Mouse (Mus musculus) embryonic facial prominence, embryonic 15.5 days (tissue): ENCODE data around the gene Stat4. TPM values are rescaled to one million over a fixed set of nuclear protein-coding genes. Genes with fewer than 3 reads are reported as not detected.

Experiments
- ATAC-seq: fragments of 200-750 bp; cut with Nextera tagmentation; 2 replicates; pipeline ENCODE4 v1.8.0; 2017; ENCODE audit warnings: low read depth, moderate TSS enrichment; ENCODE audit not compliant: insufficient number of reproducible peaks, low FRiP score, low TSS enrichment
- H3K27ac ChIP-seq: fragments of 300-500 bp; sonication (generic); replicated peaks from 2 replicates; pipeline ENCODE4 v1.5.1; 2015; ENCODE audit warnings: mild to moderate bottlenecking, inconsistent platforms
- H3K27me3 ChIP-seq: fragments of 300-500 bp; sonication (generic); 2 replicates; pipeline ENCODE4 v1.6.1; 2015; ENCODE audit warnings: inconsistent platforms
- H3K36me3 ChIP-seq: fragments of 300-500 bp; sonication (generic); 2 replicates; pipeline ENCODE4 v1.6.1; 2015; ENCODE audit warnings: mild to moderate bottlenecking, inconsistent platforms
- H3K4me1 ChIP-seq: fragments of 300-500 bp; sonication (generic); 2 replicates; pipeline ENCODE4 v1.6.1; 2015; ENCODE audit warnings: inconsistent platforms
- H3K4me2 ChIP-seq: fragments of 300-500 bp; sonication (generic); replicated peaks from 2 replicates; pipeline ENCODE4 v1.6.1; 2015; ENCODE audit warnings: mild to moderate bottlenecking, inconsistent platforms
- H3K4me3 ChIP-seq: fragments of 300-500 bp; sonication (generic); replicated peaks from 2 replicates; pipeline ENCODE4 v1.5.1; 2015; ENCODE audit warnings: mild to moderate bottlenecking, inconsistent platforms
- H3K9ac ChIP-seq: fragments of 300-500 bp; sonication (generic); 2 replicates; pipeline ENCODE4 v1.6.1; 2015; ENCODE audit warnings: inconsistent platforms
- H3K9me3 ChIP-seq: fragments of 300-500 bp; sonication (generic); replicated peaks from 2 replicates; pipeline ENCODE4 v1.6.1; 2016; ENCODE audit warnings: inconsistent platforms
- WGBS: fragments of 180-500 bp; shearing (Covaris S2); methylation state at CpG from one replicate; pipeline ENCODE4 v1.1.7; 2015; 5-methylcytosine and 5-hydroxymethylcytosine counted together
- polyA plus RNA-seq: library from polyadenylated mRNA; unstranded; fragments of >200 nt; fragmentation: Nextera tagmentation; extraction: Ambion mirVana; gene quantifications from 2 replicates; pipeline ENCODE4 v1.2.1, GENCODE M21; 2015

Stat4 gene
- polyA plus RNA-seq, 1 experiment from 2014 or later = 1.0 TPM

DNA sequence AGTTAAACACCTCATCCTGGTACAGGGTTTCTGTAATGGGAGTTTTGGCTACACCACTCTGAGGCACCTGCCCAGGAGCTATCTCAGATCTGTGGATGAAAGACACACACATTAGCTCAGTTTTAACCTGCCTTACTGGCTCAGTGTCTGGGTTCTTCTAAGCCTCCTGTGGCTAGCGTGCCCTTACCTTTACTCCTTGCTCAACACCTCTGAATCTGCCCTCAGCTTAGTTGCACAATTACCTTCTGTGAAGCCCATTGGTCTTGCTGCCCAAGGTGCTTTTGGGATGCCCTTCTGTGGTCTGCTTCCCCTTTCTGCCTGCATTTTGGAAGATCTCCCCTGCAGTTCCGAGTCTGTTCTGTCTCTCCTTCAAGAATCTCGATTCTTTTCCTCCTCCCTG is 137.9 kb downstream of the Stat4 start:
- Histone ChIP-seq H3K36me3 (peaks cover 17% of the 10 kb centered on the region), H3K9ac (no peak overlapping the region), H3K27ac (no peak overlapping the region), H3K4me1 (peaks cover 8% of the 10 kb centered on the region), H3K4me2 (no peak overlapping the region), H3K9me3 (no peaks in the 10 kb centered on the region), H3K4me3 (no peak overlapping the region), H3K27me3 (no peaks in the 10 kb centered on the region)
- 79% methylated on average over 3 of the region's 3 CpGs for WGBS
- ATAC-seq = no peak

DNA sequence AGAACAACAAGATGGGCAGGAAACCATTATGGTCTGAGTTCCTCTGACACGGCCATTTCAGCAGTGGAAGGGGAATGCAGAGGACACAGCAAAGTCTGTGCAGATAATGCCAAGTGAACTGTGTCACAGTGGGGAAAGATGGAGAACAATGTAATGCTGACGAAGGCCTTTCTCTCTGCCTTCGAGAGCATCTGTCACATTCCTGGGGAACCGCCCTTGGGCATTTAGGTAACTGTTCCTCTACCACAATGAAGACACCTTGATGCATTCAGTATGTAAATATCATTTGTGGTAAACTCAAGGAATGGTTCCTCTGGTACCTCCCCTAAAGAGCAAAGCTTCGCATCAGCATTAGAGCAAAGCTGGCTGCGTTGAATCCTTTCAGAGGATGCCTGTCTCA is 140.4 kb downstream of the Stat4 start:
- H3K27me3 ChIP-seq = no peaks in the 10 kb centered on the region
- H3K9me3 ChIP-seq = no peaks in the 10 kb centered on the region
- H3K27ac ChIP-seq = no peak overlapping the region
- no peaks in the 10 kb centered on the region for H3K4me1 ChIP-seq
- H3K4me3 ChIP-seq = no peak overlapping the region
- no peak overlapping the region for H3K4me2 ChIP-seq
- WGBS = 76% methylated on average over 6 of the region's 6 CpGs
- H3K36me3 ChIP-seq = peaks cover 17% of the 10 kb centered on the region
- ATAC-seq = no peak
- H3K9ac ChIP-seq = no peak overlapping the region

DNA sequence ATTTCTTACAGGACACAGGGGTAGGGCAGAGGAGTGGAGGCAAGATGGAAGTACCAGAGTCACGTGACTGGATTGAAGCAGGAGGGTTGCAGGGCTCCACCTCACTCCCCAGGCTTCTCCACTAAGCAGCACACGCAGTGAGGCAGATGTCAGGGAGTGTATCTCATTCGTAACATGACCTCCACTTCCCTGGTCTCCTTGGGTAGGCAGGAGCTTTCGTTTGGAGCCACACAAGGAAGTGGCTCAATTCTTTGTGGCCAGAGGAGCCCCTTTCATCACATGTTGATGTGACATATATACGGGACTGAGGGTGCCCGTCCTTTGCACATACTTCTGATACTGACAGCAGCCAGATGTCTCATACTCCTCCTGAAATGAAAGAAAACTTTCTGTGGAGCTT is 142.8 kb downstream of the Stat4 start:
- H3K4me3 ChIP-seq = no peak overlapping the region
- H3K4me1 ChIP-seq = no peaks in the 10 kb centered on the region
- ATAC-seq = no peak
- H3K9me3 ChIP-seq = no peaks in the 10 kb centered on the region
- H3K27me3 ChIP-seq = no peaks in the 10 kb centered on the region
- peaks cover 23% of the 10 kb centered on the region for H3K36me3 ChIP-seq
- H3K4me2 ChIP-seq = no peak overlapping the region
- 47% methylated on average over 6 of the region's 6 CpGs for WGBS
- H3K27ac ChIP-seq = no peak overlapping the region
- H3K9ac ChIP-seq = no peak overlapping the region

DNA sequence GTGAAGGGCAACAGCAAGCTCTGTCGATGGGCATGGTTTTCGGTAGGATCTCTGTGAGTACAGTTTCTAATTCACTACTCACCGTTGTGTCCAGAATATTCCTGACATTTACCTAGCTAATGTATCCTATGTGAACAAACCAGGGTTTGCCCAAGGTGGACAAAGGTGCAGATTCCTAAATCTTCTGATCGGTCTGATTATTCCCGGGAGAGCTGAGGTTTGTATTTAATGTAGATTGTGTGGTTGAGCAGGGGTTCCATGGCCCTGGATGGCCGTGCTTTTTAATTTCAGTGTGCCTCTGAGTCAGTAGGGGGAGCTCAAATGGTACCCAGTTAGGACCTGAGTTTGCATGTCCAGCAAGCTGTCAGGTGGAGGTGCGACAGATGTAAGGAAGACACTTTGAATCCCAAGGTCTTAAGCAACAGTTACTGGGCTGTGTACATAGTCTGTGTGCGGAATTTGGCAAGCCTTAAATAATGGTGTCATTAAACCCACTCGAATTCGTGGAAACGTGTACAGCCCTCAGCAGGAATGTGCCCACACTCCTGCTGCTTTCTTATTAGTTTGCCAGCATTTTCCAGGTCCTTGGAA is 144.9 kb downstream of the Stat4 start:
- Histone ChIP-seq H3K9ac (no peak overlapping the region), H3K4me2 (no peak overlapping the region), H3K4me3 (no peak overlapping the region), H3K27me3 (no peaks in the 10 kb centered on the region), H3K4me1 (no peaks in the 10 kb centered on the region), H3K9me3 (no peaks in the 10 kb centered on the region), H3K27ac (no peak overlapping the region), H3K36me3 (peaks cover 19% of the 10 kb centered on the region)
- no peak for ATAC-seq
- WGBS = 81% methylated on average over 11 of the region's 11 CpGs

DNA sequence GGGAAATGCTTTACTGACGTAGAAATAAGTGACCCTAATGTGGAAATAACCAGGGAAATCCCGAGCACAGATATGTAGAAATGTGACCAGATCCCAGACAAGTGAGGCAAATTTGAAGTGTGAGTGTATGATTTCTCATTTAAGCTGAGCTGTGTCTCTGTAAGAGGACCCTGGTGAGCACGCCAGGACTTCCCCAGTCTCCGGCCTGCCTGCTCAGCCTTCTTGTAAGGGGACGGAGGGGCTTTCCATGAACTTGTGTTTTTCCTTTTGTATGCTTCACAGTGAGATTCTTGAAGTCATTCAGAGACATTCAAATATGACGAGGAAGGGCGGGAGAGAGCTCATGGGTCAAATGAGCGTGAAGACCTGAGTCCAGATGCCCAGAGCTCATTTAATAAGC is 146.3 kb downstream of the Stat4 start:
- H3K9me3 ChIP-seq = no peaks in the 10 kb centered on the region
- H3K4me2 ChIP-seq = no peak overlapping the region
- WGBS = 78% methylated on average over 8 of the region's 8 CpGs
- no peak overlapping the region for H3K9ac ChIP-seq
- H3K36me3 ChIP-seq = peaks cover 23% of the 10 kb centered on the region; the same call in 1 of the 2 replicates
- no peaks in the 10 kb centered on the region for H3K27me3 ChIP-seq
- no peak overlapping the region for H3K27ac ChIP-seq
- H3K4me1 ChIP-seq = no peaks in the 10 kb centered on the region
- ATAC-seq = no peak
- H3K4me3 ChIP-seq = no peak overlapping the region

DNA sequence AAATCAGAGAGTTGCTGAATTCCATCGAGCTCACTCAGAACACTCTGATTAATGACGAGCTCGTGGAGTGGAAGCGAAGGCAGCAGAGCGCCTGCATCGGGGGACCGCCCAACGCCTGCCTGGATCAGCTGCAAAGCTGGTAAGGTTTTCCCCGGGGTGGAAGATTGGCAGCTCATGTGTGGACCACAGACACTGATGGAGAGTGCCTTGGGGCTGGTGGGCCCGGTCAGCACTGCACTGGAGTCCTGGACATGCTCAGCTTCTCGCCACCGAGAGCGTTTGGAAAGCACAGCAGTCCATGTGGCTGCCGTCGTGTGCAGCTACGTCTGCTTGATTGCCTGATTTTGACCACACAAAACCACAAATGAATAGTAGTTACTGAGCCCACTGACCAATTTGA is 150.3 kb downstream of the Stat4 start:
- Histone ChIP-seq H3K36me3 (peaks cover 39% of the 10 kb centered on the region), H3K9ac (no peak overlapping the region), H3K27me3 (no peaks in the 10 kb centered on the region), H3K4me1 (no peaks in the 10 kb centered on the region), H3K9me3 (no peaks in the 10 kb centered on the region), H3K4me3 (no peak overlapping the region), H3K27ac (no peak overlapping the region), H3K4me2 (no peak overlapping the region)
- no peak for ATAC-seq
- WGBS = 69% methylated on average over 16 of the region's 16 CpGs

DNA sequence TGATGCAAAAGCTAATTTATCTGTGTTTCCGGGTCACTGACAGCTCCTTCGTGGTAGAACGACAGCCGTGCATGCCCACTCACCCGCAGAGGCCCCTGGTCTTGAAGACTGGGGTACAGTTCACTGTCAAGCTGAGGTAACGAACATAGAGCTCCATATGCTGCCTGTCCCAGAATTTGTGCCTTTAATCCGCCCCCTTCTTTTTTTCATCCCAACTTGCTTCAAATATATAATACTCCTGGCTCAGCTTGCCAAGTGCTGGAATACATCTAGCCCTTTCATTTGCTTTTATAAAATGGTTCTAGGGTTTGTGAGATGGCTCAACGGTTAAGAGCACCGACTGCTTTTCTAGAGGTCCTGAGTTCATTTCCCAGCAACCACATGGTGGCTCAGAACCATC is 153.6 kb downstream of the Stat4 start:
- WGBS = 88% methylated on average over 9 of the region's 9 CpGs
- no peak overlapping the region for H3K27ac ChIP-seq
- H3K4me3 ChIP-seq = no peak overlapping the region
- H3K4me1 ChIP-seq = peaks cover 5% of the 10 kb centered on the region; the same call in 1 of the 2 replicates
- no peaks in the 10 kb centered on the region for H3K27me3 ChIP-seq
- no peaks in the 10 kb centered on the region for H3K9me3 ChIP-seq
- H3K36me3 ChIP-seq = peaks cover 36% of the 10 kb centered on the region
- H3K4me2 ChIP-seq = no peak overlapping the region
- ATAC-seq = no peak
- H3K9ac ChIP-seq = no peak overlapping the region

DNA sequence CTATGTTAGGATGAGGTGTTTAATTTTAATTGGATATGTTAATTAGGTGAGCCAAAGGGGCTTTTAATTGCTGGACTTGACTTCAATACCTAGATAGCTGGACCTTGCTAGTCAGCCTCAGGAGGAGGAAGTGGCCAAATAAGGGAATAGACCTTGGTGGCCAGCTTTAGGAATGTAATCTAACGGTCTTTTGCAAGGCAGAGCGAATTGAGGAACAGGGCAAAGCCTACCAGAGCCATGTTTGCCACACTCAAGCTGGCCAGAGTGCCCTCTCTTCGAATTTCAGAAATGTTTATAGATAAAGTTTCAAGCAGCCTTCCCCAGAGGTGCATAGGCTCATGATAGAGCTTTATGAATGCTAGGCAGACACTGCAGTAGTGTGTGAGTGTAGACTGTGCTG is 154.5 kb downstream of the Stat4 start:
- ATAC-seq = no peak
- H3K4me2 ChIP-seq = no peak overlapping the region
- 61% methylated on average over 3 of the region's 3 CpGs for WGBS

DNA sequence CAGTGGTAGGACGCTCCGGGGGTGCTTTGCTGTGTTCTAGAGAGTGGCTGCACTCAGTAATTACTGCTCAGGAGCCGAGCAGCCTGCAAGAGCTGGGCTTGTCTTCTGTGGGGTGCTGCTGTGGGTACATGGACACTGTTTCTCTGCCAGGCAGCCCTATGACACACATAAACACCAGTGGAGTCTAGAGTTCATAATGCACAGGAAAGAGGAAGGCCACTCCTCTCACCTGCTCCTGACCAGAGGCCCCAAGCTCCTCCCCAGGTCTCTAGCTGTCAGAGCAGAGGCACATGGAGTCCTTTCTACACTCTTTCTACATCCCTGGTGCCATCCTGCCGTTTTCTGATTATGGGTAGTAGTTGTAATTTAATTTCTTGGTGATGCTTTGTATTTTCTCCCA is 155.2 kb downstream of the Stat4 start:
- no peak for ATAC-seq
- Histone ChIP-seq H3K9ac (no peak overlapping the region), H3K27ac (no peak overlapping the region), H3K36me3 (peaks cover 34% of the 10 kb centered on the region), H3K4me2 (no peak overlapping the region), H3K4me1 (peaks cover 5% of the 10 kb centered on the region; the same call in 1 of the 2 replicates), H3K9me3 (no peaks in the 10 kb centered on the region), H3K27me3 (no peaks in the 10 kb centered on the region), H3K4me3 (no peak overlapping the region)
- WGBS = 69% methylated on average over 4 of the region's 4 CpGs

More for the DNA sequence above, 154.5 kb downstream of the Stat4 start:
- no peak overlapping the region for H3K27ac ChIP-seq
- no peaks in the 10 kb centered on the region for H3K27me3 ChIP-seq
- H3K4me3 ChIP-seq = no peak overlapping the region
- no peak overlapping the region for H3K9ac ChIP-seq
- H3K9me3 ChIP-seq = no peaks in the 10 kb centered on the region
- peaks cover 5% of the 10 kb centered on the region; the same call in 1 of the 2 replicates for H3K4me1 ChIP-seq
- H3K36me3 ChIP-seq = peaks cover 36% of the 10 kb centered on the region

DNA sequence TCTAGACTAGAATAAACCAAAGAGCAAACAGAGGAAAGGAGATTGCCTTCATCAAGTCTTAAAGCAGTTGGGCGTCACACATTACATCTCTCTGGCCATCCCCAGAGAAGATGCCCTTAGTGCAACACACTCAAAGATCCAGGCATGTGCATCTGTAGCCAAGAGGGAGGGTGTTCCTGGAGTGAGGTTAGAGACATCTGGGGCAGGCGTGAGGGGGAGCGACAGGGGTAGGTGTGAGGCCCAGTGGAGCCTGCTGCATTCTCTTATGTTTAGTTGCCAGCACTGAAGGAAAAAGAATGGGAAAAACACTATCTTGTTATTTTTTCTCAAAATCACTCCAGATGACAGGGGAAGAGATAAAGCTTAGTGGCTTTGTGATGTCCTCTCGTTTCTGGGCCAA is 156.2 kb downstream of the Stat4 start:
- no peak overlapping the region for H3K9ac ChIP-seq
- no peaks in the 10 kb centered on the region for H3K9me3 ChIP-seq
- H3K36me3 ChIP-seq = peaks cover 26% of the 10 kb centered on the region
- H3K4me3 ChIP-seq = no peak overlapping the region
- H3K27me3 ChIP-seq = no peaks in the 10 kb centered on the region
- no peak overlapping the region for H3K4me2 ChIP-seq
- 75% methylated on average over 4 of the region's 4 CpGs for WGBS
- no peak overlapping the region for H3K27ac ChIP-seq
- H3K4me1 ChIP-seq = peaks cover 12% of the 10 kb centered on the region; the same call in 1 of the 2 replicates
- no peak for ATAC-seq

DNA sequence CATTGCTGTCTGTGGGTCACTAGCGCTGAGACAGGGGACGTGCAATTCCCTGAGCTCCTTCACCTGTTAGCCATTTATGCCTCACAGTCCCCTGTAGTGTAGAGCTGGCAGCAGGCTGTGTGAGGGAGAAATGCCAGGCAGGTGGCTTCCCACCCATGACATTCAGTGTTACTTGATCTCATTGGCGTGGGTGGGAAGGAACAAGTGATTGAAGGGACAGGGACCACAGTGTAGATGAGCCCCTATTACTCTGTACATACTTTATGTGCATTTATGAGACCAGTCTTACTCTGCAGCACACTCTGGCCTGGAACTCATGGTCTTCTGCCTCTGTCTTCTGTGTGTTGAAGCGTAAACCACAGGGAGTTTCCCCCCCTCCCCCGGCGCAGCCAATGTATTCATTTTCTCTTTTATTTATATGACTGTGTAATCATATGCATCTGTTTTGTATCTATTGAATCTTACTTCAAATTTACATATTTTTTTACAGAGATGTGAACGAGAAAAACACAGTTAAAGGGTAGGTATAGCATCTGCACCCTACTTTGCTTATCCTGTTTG is 156.7 kb downstream of the Stat4 start:
- ATAC-seq = no peak
- WGBS = 61% methylated on average over 7 of the region's 7 CpGs
- H3K4me1 ChIP-seq = peaks cover 15% of the 10 kb centered on the region; the same call in 1 of the 2 replicates
- H3K27ac ChIP-seq = no peak overlapping the region
- H3K4me3 ChIP-seq = no peak overlapping the region
- H3K4me2 ChIP-seq = no peak overlapping the region
- peaks cover 23% of the 10 kb centered on the region for H3K36me3 ChIP-seq
- H3K9me3 ChIP-seq = no peaks in the 10 kb centered on the region
- no peaks in the 10 kb centered on the region for H3K27me3 ChIP-seq
- H3K9ac ChIP-seq = no peak overlapping the region

DNA sequence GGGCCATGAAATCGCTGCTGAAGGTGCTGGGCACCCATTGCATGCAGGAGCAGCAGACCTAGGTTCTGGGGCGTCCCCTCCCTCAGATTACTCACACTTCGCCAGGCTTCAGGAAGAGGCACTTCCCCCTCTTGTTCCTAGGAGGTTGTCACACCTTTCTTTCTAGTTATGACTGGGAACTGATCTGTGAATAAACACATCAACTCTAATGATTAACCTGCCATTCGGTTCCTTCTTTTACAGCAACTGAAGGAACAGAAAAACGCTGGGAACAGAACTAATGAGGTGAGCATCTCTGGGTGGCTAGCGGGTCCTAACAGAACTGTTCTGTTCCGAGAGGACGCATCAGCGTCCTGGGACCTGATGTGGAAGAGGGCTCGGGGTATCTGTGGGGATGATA is 158.0 kb downstream of the Stat4 start:
- Histone ChIP-seq H3K36me3 (peaks cover 15% of the 10 kb centered on the region), H3K9ac (no peak overlapping the region), H3K27me3 (no peaks in the 10 kb centered on the region), H3K9me3 (no peaks in the 10 kb centered on the region), H3K4me1 (peaks cover 26% of the 10 kb centered on the region), H3K4me3 (no peak overlapping the region), H3K27ac (no peak overlapping the region), H3K4me2 (no peak overlapping the region)
- WGBS = 89% methylated on average over 10 of the region's 10 CpGs
- no peak for ATAC-seq
